Mouse (Mus musculus) cerebellum, adult 2 months (tissue): ENCODE measurements around the gene Ndufaf7.

ENCODE experiments used
- CTCF ChIP-seq: fragments of 200-500 bp; IDR thresholded peaks from 2 replicates; pipeline ENCODE4 v1.5.1; 2011; ENCODE audit warnings: low read depth, mild to moderate bottlenecking, control low read depth, low read length, moderate library complexity, borderline replicate concordance; ENCODE audit not compliant: insufficient read depth
- POLR2A ChIP-seq: fragments of 200-500 bp; IDR thresholded peaks from 2 replicates; pipeline ENCODE4 v1.6.1; 2011; ENCODE audit warnings: low read length, control low read depth, borderline replicate concordance; ENCODE audit not compliant: insufficient read depth

GRCm38 (mm10) chr17:78959473-78959872 is 22.5 kb downstream of the Ndufaf7 start:
- TF ChIP-seq CTCF, result no peak
- no peak for TF ChIP-seq POLR2A
